Mouse (Mus musculus) skeletal muscle tissue, adult 2 months (tissue): Measurements from ENCODE around the gene Slc2a9.

Source experiments
- DNase-seq: peaks from one replicate; pipeline ENCODE4 v3.0.0-alpha.2; 2012; ENCODE audit warnings: low read depth, low spot score

The Slc2a9 gene

DNA sequence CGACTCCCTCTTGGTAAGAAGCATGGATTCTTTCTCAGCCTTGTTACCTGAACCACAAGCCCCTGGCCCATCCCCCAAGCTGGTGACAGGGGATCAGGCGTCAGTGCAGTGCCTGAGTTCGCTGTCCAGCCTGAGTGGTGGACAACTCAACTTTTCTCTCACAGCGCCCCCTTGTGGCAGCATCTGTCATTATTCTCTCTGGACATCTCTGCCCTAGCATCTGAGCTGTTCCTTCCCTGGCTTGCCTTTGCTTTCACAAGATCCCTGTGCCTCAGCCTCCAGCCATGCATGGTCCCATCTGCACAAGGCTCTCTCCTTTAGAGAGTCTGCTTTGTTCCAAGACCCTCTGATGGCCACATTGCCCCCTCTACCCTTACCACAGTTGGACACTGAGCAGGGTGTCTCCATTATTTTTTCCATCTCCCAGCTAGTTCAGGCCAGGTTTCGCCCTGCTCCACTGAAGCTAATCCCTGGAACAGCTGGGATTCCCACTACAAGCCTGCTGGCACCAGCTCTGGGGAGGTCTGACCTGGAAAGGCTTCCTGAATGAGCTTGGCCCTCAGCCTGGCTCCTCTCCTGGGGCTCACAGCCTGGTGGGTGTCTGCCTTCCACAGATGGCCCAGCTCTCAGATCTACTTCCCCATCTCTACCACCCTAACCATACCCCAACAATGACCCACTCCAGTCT is 32.9 kb downstream of the Slc2a9 start:
- DNase-seq, result peak; percentile 37

GRCm38 (mm10) chr5:38466569-38467110 is 36.3 kb downstream of the Slc2a9 start:
- no peak for DNase-seq

GRCm38 (mm10) chr5:38461261-38461660 is 41.7 kb downstream of the Slc2a9 start:
- no peak for DNase-seq

GRCm38 (mm10) chr5:38450936-38451335 is 52.0 kb downstream of the Slc2a9 start:
- no peak for DNase-seq

- no peak for DNase-seq
Observed at GRCm38 (mm10) chr5:38449607-38450006, 53.3 kb downstream of the Slc2a9 start.

DNA sequence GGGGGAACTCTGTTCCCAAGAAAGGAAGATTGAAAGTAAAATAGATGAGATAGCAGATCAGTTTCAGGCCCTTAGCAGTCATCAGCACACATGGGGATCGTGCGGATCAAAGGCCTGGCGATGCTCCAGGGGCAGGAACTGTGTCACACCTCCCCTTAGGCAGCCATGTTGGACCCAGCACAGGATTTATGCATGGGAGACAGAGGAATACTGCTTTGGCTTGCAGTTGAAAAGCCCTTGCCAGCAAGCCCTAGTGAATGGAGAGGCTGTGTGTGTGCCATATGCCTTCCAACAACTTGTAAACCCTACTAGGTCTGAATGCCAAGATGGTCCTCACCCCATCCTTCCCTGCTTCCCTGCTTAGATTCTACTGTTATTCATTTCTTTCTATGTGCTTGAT is 54.8 kb downstream of the Slc2a9 start:
- DNase-seq, result no peak

- DNase-seq, result peak; percentile 17
Observed at GRCm38 (mm10) chr5:38446316-38446975, 56.5 kb downstream of the Slc2a9 start.

DNA sequence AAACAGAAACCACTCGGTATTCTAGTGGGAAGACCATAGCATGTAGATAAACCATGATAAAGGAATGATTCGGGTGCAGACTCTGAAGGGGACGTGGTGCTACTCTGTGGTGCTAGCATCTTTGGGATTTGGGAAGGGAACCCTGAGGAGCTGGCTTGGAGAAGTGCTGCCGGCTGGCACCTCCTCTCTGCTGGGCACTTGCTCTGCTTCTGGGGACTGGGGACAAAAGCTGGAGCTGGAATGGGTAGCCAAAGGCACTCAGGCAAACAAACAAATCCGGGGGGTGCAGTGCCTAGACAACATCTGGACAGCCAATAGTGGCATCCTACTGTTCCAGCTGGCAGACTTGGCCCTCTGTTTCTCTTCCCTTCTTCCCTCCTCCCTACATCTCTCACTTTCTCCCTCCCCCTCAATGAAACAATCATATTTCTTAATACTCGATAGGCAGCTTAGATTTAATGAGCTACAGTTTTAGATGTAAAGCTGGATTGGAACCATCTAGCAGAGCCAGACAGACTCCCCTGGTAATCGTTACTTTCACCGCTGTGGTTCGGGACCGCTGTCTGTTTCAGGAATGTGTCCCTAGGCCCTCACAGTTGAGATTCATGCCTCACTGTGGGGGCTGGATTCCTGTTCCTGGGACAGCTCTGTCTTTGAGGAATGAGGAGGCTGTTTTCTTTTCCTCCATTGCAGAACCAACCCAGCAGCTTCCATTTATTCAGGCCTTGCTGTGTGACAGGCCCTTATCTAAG is 61.7 kb downstream of the Slc2a9 start:
- no peak for DNase-seq

GRCm38 (mm10) chr5:38440252-38441005 is 62.5 kb downstream of the Slc2a9 start:
- DNase-seq, result no peak

GRCm38 (mm10) chr5:38436681-38437080 is 66.3 kb downstream of the Slc2a9 start:
- DNase-seq, result no peak

DNA sequence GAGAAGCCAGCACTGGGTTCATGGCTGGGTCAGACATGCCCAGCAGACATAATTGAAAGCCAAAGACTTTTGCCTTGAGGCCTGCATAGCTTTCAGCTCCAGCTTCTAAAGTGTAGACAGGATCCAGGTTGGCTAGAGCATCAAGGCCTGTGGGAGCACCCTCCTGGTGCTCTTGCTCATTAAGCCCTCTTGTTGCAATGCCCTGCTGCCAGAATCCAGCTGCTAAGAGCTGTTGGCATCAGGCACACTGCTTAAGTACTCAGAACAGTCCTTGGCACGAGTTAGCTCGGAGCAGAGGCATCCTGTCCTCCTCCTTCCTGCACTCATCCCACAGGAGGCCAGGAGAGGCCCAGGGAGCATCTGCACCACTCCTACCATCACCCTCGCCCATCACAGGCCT is 68.1 kb downstream of the Slc2a9 start:
- no peak for DNase-seq

GRCm38 (mm10) chr5:38431201-38431600 is 71.7 kb downstream of the Slc2a9 start:
- no peak for DNase-seq

GRCm38 (mm10) chr5:38429106-38429505 is 73.8 kb downstream of the Slc2a9 start:
- DNase-seq, result no peak

DNA sequence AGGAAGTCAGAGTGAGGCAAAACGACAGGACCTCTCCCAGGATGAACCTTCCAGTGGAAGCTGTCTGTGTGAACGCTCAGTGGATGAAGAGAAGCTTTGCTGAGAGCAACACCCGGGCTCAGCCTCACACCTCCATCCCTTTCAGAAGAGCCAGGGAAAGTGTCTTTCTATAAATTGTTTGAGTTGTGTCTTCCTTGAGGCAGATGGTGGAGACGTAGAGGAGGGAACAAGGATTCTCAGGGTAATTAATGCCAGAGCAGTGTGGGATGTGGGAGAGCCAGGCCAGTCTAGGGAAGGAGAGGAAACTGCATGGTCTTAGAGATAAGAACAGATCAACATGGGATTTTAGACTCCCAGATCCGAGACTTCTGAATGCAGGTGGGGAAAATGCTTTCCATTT is 75.2 kb downstream of the Slc2a9 start:
- DNase-seq, result no peak

DNA sequence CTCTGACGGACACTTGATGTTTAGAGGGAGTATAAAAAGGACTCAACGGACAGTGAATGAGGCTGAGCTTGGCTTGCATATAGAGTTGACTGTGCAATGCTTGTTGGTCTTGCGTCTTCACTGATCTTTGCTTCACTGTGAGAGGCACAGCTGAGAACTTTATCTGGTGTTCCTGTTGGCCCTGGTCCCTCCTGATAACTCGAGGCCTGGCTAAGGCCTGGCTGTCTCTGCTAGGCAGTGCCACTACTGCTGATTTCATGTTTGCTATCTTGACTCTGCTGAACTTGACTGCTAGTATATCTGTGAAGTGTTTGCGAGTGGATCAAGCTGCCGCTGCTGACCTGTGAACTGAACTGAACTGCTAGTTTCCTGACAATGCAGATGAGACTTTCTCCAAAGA is 77.4 kb downstream of the Slc2a9 start:
- no peak for DNase-seq

DNA sequence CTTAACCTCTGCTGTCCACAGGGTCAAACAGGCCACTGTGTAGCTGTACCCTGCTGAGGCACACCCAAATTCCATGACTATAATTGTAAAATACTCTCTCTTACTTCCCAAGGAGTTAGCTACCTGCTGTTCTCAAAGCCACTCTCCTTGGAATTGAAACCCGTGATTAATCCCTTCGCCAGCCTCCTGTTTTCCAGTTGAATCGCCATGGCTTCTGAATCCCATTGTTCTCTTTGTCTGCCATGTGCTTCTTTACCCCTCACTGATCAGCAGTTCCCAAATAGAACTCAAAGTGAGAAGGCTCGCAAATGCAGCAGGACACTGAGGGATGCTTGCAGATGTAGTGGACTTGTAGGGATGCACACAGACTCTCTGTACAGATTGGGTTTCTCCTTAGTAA is 80.5 kb downstream of the Slc2a9 start:
- no peak for DNase-seq

DNA sequence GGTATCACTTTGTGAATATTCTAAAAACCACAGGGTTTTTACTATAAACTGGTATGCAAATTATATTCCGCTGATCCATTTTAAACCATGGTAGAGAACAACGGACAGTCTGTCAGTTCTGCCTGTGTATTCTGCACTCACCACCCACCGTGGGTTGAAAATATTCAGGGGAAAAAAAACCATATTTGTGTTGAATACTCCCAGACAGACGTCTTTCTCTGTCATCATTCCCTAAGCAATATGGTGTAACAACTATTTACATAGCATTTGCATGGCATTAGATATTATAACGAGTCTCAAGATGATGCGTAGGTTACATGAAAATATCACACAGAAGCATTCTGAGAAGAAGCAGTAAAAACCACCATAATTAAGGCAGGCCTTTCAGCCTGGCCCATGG is 84.1 kb downstream of the Slc2a9 start:
- DNase-seq, result no peak

- no peak for DNase-seq
Observed at GRCm38 (mm10) chr5:38403612-38404011, 99.3 kb downstream of the Slc2a9 start.

- peak; percentile 7 for DNase-seq
Observed at GRCm38 (mm10) chr5:38402288-38402687, 100.7 kb downstream of the Slc2a9 start.

DNA sequence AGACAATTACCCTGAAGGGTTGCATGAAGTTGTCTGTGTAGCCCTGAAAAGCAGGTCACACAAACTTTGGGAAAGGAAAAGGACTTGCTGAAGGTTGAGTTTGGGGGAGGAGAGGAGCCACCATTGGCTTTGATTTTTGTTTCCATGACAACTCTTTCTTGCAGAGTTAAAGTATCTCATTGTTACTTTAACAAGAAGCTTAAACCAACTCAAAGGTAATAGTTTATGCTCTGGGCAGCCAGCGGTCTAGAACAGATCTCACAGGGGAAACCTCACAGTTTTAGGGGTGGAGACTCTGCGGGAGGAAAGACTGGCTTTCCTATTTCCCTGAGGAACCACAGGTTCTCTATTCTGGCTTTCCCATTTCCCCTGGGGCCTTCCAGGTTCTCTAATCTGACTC is 114.1 kb downstream of the Slc2a9 start:
- no peak for DNase-seq

- DNase-seq, result no peak
Observed at GRCm38 (mm10) chr5:38388420-38388823, 114.5 kb downstream of the Slc2a9 start.

DNA sequence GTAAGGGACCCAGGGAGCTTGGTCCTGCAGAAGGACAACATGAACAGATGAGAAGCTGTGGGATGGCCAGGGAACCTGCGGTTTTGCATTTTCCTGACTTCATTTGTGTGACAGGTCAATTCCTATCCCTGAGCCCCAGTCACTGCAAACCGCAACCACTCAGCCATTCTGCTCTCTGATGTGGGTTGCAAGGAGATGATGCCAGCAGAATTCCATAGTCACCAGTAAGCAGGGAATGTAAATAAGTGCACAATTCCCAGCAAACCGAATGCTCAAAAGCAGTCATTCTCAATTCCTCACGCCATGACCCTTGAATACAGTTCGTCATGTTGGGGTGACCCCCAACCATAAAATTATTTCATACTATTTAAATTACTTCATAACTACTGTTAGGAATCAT is 123.0 kb downstream of the Slc2a9 start:
- DNase-seq, result no peak
